Mouse (Mus musculus) spleen, adult 10 weeks (tissue): Measurements from ENCODE around the gene Tnfaip8l1. TPM values are rescaled to one million over a fixed set of nuclear protein-coding genes. Genes with fewer than 3 reads are reported as not detected.

Experiments
- polyA plus RNA-seq: library from polyadenylated mRNA; stranded (reverse); fragments of 350-450 nt; fragmentation: Illumina TruSeq; extraction: RNeasy Lipid Tissue Mini Kit (QIAGEN cat#74804); gene quantifications from one replicate; pipeline ENCODE4 v1.2.3, GENCODE M21; 2015; ENCODE audit warnings: low replicate concordance; ENCODE audit not compliant: insufficient read depth

Gene Tnfaip8l1
- 4.4 TPM for polyA plus RNA-seq

GRCm38 (mm10) chr17:56162231-56162774 is at the start of gene Tnfaip8l1:
Tnfaip8l1 (plus strand) TSS chr17:56162477.

DNA sequence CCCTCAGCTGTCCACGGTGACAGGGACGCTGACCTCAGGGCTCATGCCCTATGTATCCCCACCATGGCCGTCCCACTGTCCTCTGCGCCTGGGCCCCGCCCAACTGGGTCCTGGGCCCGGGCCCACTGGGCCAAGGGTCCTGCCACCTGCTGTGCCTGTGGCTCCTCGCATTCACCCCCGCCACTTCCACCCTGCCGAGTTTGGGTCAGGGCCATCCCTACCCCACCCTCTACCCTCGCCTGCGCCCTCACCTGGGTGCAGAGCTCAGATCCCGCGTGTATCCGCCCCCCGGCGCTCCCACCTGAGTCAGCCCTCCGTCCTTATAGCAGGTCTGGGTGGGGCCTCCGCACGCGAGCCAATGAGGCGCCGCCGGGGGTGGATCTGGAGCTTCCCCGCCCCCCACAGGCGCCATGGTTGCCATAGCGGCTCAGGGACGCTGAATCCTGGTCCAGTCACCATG is 45.0 kb upstream of the Tnfaip8l1 start, which contains the start of gene Plin5:
TSS of gene Plin5 (minus strand) at position 346 of the 460 bp plus-strand sequence.

GRCm38 (mm10) chr17:56121826-56122225 is 40.5 kb upstream of the Tnfaip8l1 start, which contains the start of gene Lrg1:
Lrg1 (minus strand) TSS chr17:56122001.

GRCm38 (mm10) chr17:56139858-56140595 is 22.2 kb upstream of the Tnfaip8l1 start, which contains the start of gene Sema6b:
Sema6b (minus strand) TSS chr17:56140343.

DNA sequence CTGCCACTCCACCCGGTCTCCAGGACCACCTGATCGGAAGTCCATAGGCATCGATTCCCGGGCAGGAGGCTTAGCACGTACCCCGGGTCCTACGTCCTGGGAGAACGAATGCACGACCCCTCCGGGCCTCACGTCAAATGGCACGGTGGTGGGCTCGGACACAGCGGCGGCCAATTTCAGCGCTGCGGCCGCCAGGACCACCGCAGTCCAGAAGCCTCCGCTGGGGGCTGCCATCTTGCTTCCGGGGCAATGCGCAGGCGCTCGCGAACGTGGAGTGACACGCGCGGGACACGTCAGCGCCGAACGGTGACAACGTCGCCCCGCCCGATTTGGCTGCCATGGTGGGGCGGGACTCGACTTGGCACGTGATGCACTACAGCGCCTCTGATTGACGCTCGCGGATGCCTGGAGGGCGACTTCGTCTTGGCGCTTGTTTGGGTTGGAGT is 21.4 kb downstream of the Tnfaip8l1 start, which contains the start of gene Mydgf:
TSS of gene Mydgf (minus strand) at position 263 of the 446 bp plus-strand sequence.

DNA sequence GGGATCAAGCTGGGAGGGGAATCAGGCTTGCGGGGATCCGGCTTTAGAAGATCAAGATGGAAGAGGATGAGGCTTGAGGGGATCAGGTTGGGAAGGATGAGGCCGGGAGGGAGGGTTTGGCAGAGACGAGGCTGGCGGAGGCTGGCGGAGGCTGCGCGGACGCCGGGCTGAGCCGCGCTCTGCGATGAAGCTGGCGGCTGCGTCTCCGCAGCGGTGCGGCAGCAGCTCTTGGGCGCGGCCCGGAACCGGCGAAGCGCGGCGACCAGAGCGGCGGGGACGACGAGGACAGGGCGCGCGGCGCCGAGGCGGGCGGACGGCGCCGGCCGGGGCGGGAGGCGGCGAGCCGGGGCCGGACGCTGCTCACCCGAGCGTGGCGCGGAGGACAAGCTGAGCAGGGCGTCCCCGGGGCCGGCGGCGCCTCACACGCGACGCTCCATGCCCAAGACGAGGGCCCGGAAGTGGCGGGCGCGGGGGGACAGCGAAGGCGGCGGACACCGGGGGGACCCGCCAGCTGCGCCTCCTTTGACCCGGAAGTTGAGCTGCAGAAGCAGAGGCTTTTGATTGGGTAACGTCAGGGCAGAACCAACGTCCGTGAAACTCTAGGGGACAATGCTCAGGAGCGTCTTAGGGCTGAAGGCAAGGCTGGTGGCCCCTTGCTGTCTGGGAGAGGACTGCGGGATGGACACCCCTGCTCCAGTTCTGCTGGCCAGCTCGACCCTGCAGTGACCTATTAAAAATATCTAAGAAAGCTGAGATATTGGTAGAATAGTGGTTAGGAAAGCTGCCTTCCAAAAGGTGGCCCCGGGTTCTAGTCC is 56.3 kb downstream of the Tnfaip8l1 start, which contains the start of gene Dpp9:
TSS of gene Dpp9 (minus strand) at position 529 of the 815 bp plus-strand sequence.

Other genes with a start within 250 kb of the Tnfaip8l1 start
- gene Zfp119b, start 213.0 kb upstream of the Tnfaip8l1 start, polyA plus RNA-seq: 12.5 TPM
- gene Ebi3, start 209.8 kb upstream of the Tnfaip8l1 start, polyA plus RNA-seq: 13.5 TPM
- 8.8 TPM for gene Yju2, start 203.4 kb upstream of the Tnfaip8l1 start, polyA plus RNA-seq
- not detected for gene Shd, start 192.0 kb upstream of the Tnfaip8l1 start, polyA plus RNA-seq
- not detected for gene Fsd1, start 176.0 kb upstream of the Tnfaip8l1 start, polyA plus RNA-seq
- 12.9 TPM for gene Stap2, start 156.9 kb upstream of the Tnfaip8l1 start, polyA plus RNA-seq
- 21.5 TPM for gene Mpnd, start 156.8 kb upstream of the Tnfaip8l1 start, polyA plus RNA-seq
- gene Sh3gl1, start 125.8 kb upstream of the Tnfaip8l1 start, polyA plus RNA-seq: 21.0 TPM
- gene Chaf1a, start 122.0 kb upstream of the Tnfaip8l1 start, polyA plus RNA-seq: 5.2 TPM
- 30.8 TPM for gene Ubxn6, start 87.4 kb upstream of the Tnfaip8l1 start, polyA plus RNA-seq
- gene Hdgfl2, start 82.8 kb upstream of the Tnfaip8l1 start, polyA plus RNA-seq: 31.1 TPM
- 0.64 TPM for gene Plin4, start 52.7 kb upstream of the Tnfaip8l1 start, polyA plus RNA-seq
- 0.11 TPM for gene Plin5, start 44.9 kb upstream of the Tnfaip8l1 start, polyA plus RNA-seq
- 2.1 TPM for gene Lrg1, start 40.5 kb upstream of the Tnfaip8l1 start, polyA plus RNA-seq
- gene Sema6b, start 22.1 kb upstream of the Tnfaip8l1 start, polyA plus RNA-seq: 0.68 TPM
- 20.5 TPM for gene Mydgf, start 21.4 kb downstream of the Tnfaip8l1 start, polyA plus RNA-seq
- gene Dpp9, start 56.4 kb downstream of the Tnfaip8l1 start, polyA plus RNA-seq: 9.1 TPM
- gene Fem1a, start 94.3 kb downstream of the Tnfaip8l1 start, polyA plus RNA-seq: 16.3 TPM
- 9.6 TPM for gene Ticam1, start 114.3 kb downstream of the Tnfaip8l1 start, polyA plus RNA-seq
- gene Plin3, start 130.4 kb downstream of the Tnfaip8l1 start, polyA plus RNA-seq: 8.6 TPM
- gene Arrdc5, start 137.8 kb downstream of the Tnfaip8l1 start, polyA plus RNA-seq: not detected
- 15.7 TPM for gene Uhrf1, start 140.8 kb downstream of the Tnfaip8l1 start, polyA plus RNA-seq
- 13.3 TPM for gene Kdm4b, start 163.6 kb downstream of the Tnfaip8l1 start, polyA plus RNA-seq